Mouse (Mus musculus): ENCODE measurements around the gene Cep295.
A peak's percentile ranks its signal among the peaks of the same experiment; 100 is the strongest.
"Not testable (repeated sequence)": the region's sequence is repeated elsewhere in the genome, so short reads cannot be mapped to it uniquely, and the experiment has no call there.

The Cep295 gene

DNA sequence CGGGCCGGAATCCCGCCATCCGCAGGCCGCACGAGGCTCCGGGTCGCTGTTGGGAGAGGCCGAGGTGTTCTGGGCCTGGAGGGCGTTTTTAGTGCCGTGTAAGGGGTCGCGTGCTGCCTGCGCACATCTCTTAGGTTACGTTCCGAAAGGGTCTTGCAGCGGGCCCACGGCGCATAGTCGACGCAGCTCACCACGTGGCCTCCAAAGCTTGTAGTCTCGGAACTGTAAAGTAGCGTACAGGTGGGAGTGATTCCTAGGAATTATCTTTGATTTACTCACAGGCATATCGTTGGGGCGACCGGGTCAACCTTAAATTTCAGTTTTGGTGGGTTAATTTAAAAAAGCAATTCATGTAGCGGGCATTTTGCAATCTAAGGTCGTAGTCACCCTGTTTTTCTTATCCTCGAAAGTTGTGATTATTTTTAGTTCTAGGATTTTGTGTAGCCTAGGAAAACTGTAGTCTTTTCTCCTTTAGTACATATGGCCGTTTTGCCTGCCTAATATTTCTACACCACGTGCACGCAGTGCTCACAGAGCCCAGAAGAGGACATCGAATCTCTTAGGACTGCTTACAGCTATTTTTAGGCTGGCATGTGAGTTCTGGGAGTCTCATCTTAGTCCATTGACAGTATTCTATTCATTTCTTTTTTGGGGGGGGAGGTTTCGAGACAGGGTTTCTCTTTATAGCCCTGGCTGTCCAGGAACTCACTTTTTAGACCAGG lies 51.0 kb downstream of the Cep295 start, which contains the start of gene 4931406C07Rik:
TSS of gene 4931406C07Rik (minus strand) at position 51 of the 722 bp plus-strand sequence.
- DNase-seq (ENCODE audit: low spot score) = no peak

- DNase-seq (ENCODE audit: low spot score) = peak; percentile 98
Measured at GRCm38 (mm10) chr9:15305503-15306397, 51.8 kb downstream of the Cep295 start, which contains the start of gene Taf1d. Gene Taf1d (plus strand): TSS chr9:15306214.

DNA sequence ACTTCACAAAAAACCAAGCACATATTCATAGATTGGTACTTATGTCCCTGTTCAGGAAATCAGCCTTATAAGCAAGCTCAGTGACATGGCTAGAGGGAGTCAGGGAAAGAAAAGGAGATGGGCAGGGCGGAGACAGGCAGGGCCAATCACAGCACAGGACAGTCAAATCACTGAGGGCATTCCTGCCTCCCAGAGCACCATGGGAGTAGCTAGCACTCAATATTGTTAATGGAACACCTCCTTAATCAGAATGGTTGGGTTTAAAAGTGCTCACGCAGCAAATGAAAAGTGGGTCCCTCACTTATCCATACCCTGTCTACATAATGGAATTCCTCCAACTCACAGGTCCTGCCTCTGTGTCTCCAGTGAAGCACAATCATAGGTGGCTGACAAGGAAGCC lies 54.7 kb downstream of the Cep295 start:
- DNase-seq (ENCODE audit: low spot score) = no peak

DNA sequence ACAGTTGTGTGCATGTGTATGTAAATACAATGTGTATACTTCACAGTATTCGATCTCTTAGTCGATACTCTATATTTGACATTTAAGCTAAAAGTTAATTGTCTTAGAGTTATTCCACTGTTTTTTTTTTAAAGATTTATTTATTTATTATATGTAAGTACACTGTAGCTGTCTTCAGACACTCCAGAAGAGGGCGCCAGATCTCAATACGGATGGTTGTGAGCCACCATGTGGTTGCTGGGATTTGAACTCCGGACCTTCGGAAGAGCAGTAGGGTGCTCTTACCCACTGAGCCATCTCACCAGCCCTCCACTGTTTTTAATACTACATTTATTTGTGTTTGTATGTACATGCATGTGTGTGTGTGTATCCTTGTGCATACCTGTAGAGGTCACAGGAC lies 55.6 kb downstream of the Cep295 start:
- DNase-seq (ENCODE audit: low spot score) = not testable (repeated sequence)

GRCm38 (mm10) chr9:15301399-15301798 lies 56.2 kb downstream of the Cep295 start:
- no peak for DNase-seq (ENCODE audit: low spot score)

DNA sequence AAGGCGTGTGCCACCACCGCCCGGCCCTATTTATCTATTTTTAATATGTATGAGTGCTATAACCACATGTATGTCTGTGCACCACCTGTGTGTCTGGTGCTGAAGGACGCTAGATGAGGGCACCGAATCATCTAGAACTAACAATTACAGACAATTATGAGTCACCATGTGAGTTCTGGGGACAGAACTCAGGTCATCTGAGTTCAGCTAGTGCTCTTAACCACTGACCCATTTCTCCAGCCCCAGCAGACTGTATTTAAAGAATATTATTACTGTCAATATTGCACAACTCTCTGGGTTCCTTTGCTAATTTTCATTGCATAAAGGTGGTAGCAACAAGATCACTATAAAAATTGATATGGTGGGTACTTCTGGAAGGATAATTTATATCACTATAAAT lies 57.5 kb downstream of the Cep295 start:
- DNase-seq (ENCODE audit: low spot score) = no peak

- no peak for DNase-seq (ENCODE audit: low spot score)
Measured at GRCm38 (mm10) chr9:15298451-15298850, 59.1 kb downstream of the Cep295 start.

GRCm38 (mm10) chr9:15297112-15297511 lies 60.5 kb downstream of the Cep295 start:
- DNase-seq (ENCODE audit: low spot score) = no peak

- no peak for DNase-seq (ENCODE audit: low spot score)
Measured at GRCm38 (mm10) chr9:15289251-15289650, 68.3 kb downstream of the Cep295 start.

GRCm38 (mm10) chr9:15288402-15288801 lies 69.2 kb downstream of the Cep295 start:
- DNase-seq (ENCODE audit: low spot score) = no peak

- no peak for DNase-seq (ENCODE audit: low spot score)
Measured at GRCm38 (mm10) chr9:15287846-15288245, 69.7 kb downstream of the Cep295 start.

DNA sequence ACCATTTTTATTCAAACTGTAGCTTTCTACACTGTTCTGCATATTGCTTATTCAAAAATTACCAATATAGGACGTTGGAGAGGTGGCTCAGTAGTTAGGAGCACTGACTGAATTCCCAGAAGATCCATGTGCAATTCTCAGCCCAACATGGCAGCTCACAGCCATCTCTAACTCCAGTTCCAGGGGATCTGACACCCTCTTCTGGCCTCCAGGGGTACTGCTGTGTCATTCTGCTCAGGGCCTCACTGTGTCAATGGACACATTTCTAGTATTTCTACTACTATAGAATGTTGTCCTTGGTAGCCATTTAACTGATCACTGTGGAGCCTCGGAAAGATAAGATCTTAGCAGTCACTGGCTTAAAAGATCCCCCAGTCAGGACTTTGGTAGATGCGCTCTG lies 72.1 kb downstream of the Cep295 start:
- DNase-seq (ENCODE audit: low spot score) = no peak

DNA sequence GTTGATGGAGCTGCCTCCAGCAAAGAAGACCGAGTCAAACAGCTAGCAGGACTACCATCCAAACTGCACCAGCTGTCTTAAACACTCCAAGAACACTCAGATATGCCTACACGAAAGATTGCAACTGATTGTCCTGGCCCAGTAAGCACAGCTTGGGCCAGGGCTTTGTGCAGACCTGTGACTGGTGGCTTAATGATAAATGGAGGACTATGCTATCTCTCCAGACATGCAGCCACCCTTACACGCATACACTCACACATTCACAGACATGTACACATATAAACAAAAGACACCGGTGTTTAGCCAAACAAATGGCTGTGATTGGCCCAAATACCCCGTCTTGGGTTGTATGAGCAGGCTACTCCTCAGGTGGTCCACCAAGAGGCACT lies 77.1 kb downstream of the Cep295 start:
- no peak for DNase-seq (ENCODE audit: low spot score)

DNA sequence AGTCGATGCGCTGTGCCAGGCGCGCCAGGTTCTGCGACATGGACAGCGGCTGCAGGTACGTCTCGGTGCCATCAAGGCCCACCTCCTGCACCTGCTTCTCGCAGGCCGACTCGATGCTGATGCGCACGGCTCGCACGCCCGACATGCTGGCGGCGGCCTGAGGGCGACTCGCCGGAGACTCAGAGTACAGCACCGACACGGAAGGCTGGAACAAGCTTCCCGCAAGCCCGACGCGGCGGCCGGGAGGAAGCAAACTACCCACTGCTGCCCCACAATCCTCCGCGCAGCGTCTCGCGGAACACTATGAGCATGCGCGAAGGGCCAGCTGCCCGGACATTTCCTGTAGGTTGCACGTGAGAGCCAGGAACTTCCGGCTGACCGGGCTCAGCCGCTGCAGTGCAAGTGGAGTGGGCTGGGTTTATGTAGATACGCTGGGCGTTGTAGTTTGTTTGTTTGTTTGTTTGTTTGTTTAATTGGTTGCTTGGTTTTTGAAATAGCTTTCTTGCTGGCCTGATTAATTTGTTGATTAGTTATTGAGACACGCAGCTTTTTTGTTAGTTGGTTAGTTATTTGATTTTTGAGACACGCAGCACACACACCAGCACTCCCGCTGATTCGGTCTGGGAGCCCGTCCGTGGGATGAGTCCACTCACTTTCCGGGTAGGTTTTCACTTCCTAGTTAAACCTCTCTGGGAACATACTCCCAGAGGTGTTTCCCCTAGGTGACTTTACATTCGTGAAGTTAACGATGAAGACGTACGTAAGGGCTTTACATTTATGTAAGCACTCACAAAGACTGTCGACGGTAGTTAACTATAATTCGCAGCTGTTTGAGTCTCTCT lies 77.7 kb downstream of the Cep295 start, which contains the start of gene Med17:
TSS of gene Med17 (minus strand) at position 283 of the 842 bp plus-strand sequence.
- DNase-seq (ENCODE audit: low spot score) = peak; percentile 83

GRCm38 (mm10) chr9:15279139-15279648 lies 78.4 kb downstream of the Cep295 start:
- DNase-seq (ENCODE audit: low spot score) = no peak

- DNase-seq (ENCODE audit: low spot score) = no peak
Measured at GRCm38 (mm10) chr9:15278343-15278742, 79.2 kb downstream of the Cep295 start.

- no peak for DNase-seq (ENCODE audit: low spot score)
Measured at GRCm38 (mm10) chr9:15276855-15277254, 80.7 kb downstream of the Cep295 start.

- DNase-seq (ENCODE audit: low spot score) = no peak
Measured at GRCm38 (mm10) chr9:15273981-15274380, 83.6 kb downstream of the Cep295 start.

Measured in ovary, postnatal 10 days (tissue).